Mouse (Mus musculus) limb, embryonic 13.5 days (tissue): ENCODE measurements around the gene E2f1. TPM values are rescaled to one million over a fixed set of nuclear protein-coding genes. Genes with fewer than 3 reads are reported as not detected.

ENCODE experiments used
- ATAC-seq: fragments of 200-750 bp; cut with Nextera tagmentation; 2 replicates; pipeline ENCODE4 v1.8.0; 2017; ENCODE audit warnings: low read depth, moderate number of reproducible peaks, moderate TSS enrichment; ENCODE audit not compliant: low FRiP score
- H3K27ac ChIP-seq: fragments of 300-500 bp; sonication (generic); 2 replicates; pipeline ENCODE4 v1.5.1; 2015; ENCODE audit warnings: inconsistent platforms, mild to moderate bottlenecking, moderate library complexity
- H3K27me3 ChIP-seq: fragments of 300-500 bp; sonication (generic); 2 replicates; pipeline ENCODE4 v1.6.1; 2015; ENCODE audit warnings: mild to moderate bottlenecking, inconsistent platforms
- H3K36me3 ChIP-seq: fragments of 300-500 bp; sonication (generic); 2 replicates; pipeline ENCODE4 v1.6.1; 2015; ENCODE audit warnings: inconsistent platforms, mild to moderate bottlenecking, moderate library complexity
- H3K4me1 ChIP-seq: fragments of 300-500 bp; sonication (generic); 2 replicates; pipeline ENCODE4 v1.6.1; 2015; ENCODE audit warnings: inconsistent platforms
- H3K4me2 ChIP-seq: fragments of 300-500 bp; sonication (generic); replicated peaks from 2 replicates; pipeline ENCODE4 v1.6.1; 2015; ENCODE audit warnings: inconsistent platforms, mild to moderate bottlenecking, moderate library complexity
- H3K4me3 ChIP-seq: fragments of 300-500 bp; sonication (generic); 2 replicates; pipeline ENCODE4 v1.5.1; 2015; ENCODE audit warnings: moderate library complexity, mild to moderate bottlenecking, inconsistent platforms
- H3K9ac ChIP-seq: fragments of 300-500 bp; sonication (generic); 2 replicates; pipeline ENCODE4 v1.6.1; 2015; ENCODE audit warnings: mild to moderate bottlenecking, inconsistent platforms
- H3K9me3 ChIP-seq: fragments of 300-500 bp; sonication (generic); 2 replicates; pipeline ENCODE4 v1.6.1; 2016; ENCODE audit warnings: inconsistent platforms
- WGBS: fragments of 180-500 bp; shearing (Covaris S2); methylation state at CpG from one replicate; pipeline ENCODE4 v1.1.7; 2015; 5-methylcytosine and 5-hydroxymethylcytosine counted together
- polyA plus RNA-seq: library from polyadenylated mRNA; unstranded; fragments of >200 nt; fragmentation: Nextera tagmentation; extraction: Ambion mirVana; gene quantifications from 2 replicates; pipeline ENCODE4 v1.2.1, GENCODE M21; 2015

E2f1 gene
- polyA plus RNA-seq, 1 experiment from 2014 or later, result 20.8 TPM

- Histone ChIP-seq H3K4me2 (no peak overlapping the region), H3K4me1 (peaks cover 12% of the 10 kb centered on the region), H3K36me3 (no peaks in the 10 kb centered on the region), H3K9me3 (no peaks in the 10 kb centered on the region), H3K4me3 (no peak overlapping the region), H3K27me3 (0 out of 2 replicates have a peak, but pooled peaks cover 4% of the 10 kb centered on the region), H3K27ac (no peak overlapping the region), H3K9ac (no peak overlapping the region)
- ATAC-seq, result no peak
- 82% methylated on average over 3 of the region's 3 CpGs for WGBS
Measured at GRCm38 (mm10) chr2:154601324-154601723, 31.6 kb upstream of the E2f1 start.

- Histone ChIP-seq H3K4me1 (peaks cover 12% of the 10 kb centered on the region), H3K4me3 (no peak overlapping the region), H3K36me3 (peaks cover 3% of the 10 kb centered on the region; the same call in 1 of the 2 replicates), H3K27ac (no peak overlapping the region), H3K27me3 (0 out of 2 replicates have a peak, but pooled peaks cover under 1% of the 10 kb centered on the region), H3K9ac (no peak overlapping the region), H3K4me2 (no peak overlapping the region), H3K9me3 (no peaks in the 10 kb centered on the region)
- ATAC-seq, result no peak
- 69% methylated on average over 6 of the region's 6 CpGs for WGBS
Measured at GRCm38 (mm10) chr2:154600586-154600985, 30.9 kb upstream of the E2f1 start.

GRCm38 (mm10) chr2:154597399-154597798 lies 27.7 kb upstream of the E2f1 start:
- Histone ChIP-seq H3K9me3 (no peaks in the 10 kb centered on the region), H3K27me3 (no peaks in the 10 kb centered on the region), H3K36me3 (peaks cover 28% of the 10 kb centered on the region), H3K4me3 (no peak overlapping the region), H3K4me2 (no peak overlapping the region), H3K4me1 (no peaks in the 10 kb centered on the region), H3K9ac (no peak overlapping the region), H3K27ac (no peak overlapping the region)
- WGBS, result 89% methylated on average over 3 of the region's 3 CpGs
- ATAC-seq, result no peak

GRCm38 (mm10) chr2:154595775-154596174 lies 26.1 kb upstream of the E2f1 start:
- H3K4me2 ChIP-seq, result no peak overlapping the region
- ATAC-seq, result no peak
- no peaks in the 10 kb centered on the region for H3K27me3 ChIP-seq
- no peaks in the 10 kb centered on the region for H3K9me3 ChIP-seq
- no peaks in the 10 kb centered on the region for H3K4me1 ChIP-seq
- no peak overlapping the region for H3K4me3 ChIP-seq
- WGBS, result 81% methylated on average over 5 of the region's 5 CpGs
- no peak overlapping the region for H3K9ac ChIP-seq
- H3K36me3 ChIP-seq, result peaks cover 29% of the 10 kb centered on the region
- H3K27ac ChIP-seq, result no peak overlapping the region

- no peak for ATAC-seq
- Histone ChIP-seq H3K4me1 (no peaks in the 10 kb centered on the region), H3K36me3 (peaks cover 29% of the 10 kb centered on the region), H3K9ac (no peak overlapping the region), H3K4me3 (no peak overlapping the region), H3K27me3 (no peaks in the 10 kb centered on the region), H3K27ac (no peak overlapping the region), H3K9me3 (no peaks in the 10 kb centered on the region), H3K4me2 (no peak overlapping the region)
- WGBS, result 71% methylated on average over 3 of the region's 3 CpGs
Measured at GRCm38 (mm10) chr2:154593025-154593424, 23.3 kb upstream of the E2f1 start.

- Histone ChIP-seq H3K27me3 (no peaks in the 10 kb centered on the region), H3K9ac (no peak overlapping the region), H3K27ac (no peak overlapping the region), H3K36me3 (peaks cover 43% of the 10 kb centered on the region), H3K4me1 (no peaks in the 10 kb centered on the region), H3K9me3 (no peaks in the 10 kb centered on the region), H3K4me3 (no peak overlapping the region), H3K4me2 (no peak overlapping the region)
- 80% methylated on average over 3 of the region's 3 CpGs for WGBS
- no peak; the same call in 1 of the 2 replicates for ATAC-seq
Measured at GRCm38 (mm10) chr2:154591239-154591638, 21.5 kb upstream of the E2f1 start.

GRCm38 (mm10) chr2:154589051-154589450 lies 19.4 kb upstream of the E2f1 start:
- no peak overlapping the region for H3K4me3 ChIP-seq
- no peaks in the 10 kb centered on the region for H3K9me3 ChIP-seq
- no peak overlapping the region for H3K9ac ChIP-seq
- no peaks in the 10 kb centered on the region for H3K27me3 ChIP-seq
- ATAC-seq, result no peak
- no peak overlapping the region for H3K4me2 ChIP-seq
- peaks cover 16% of the 10 kb centered on the region; the same call in 1 of the 2 replicates for H3K4me1 ChIP-seq
- WGBS, result 78% methylated on average over 4 of the region's 4 CpGs
- peaks cover 31% of the 10 kb centered on the region for H3K36me3 ChIP-seq
- no peak overlapping the region for H3K27ac ChIP-seq

GRCm38 (mm10) chr2:154586405-154586804 lies 16.7 kb upstream of the E2f1 start:
- ATAC-seq, result no peak
- no peak overlapping the region for H3K4me3 ChIP-seq
- WGBS, result 67% methylated on average over 5 of the region's 5 CpGs

GRCm38 (mm10) chr2:154584931-154585601 lies 15.4 kb upstream of the E2f1 start:
- Histone ChIP-seq H3K36me3 (peaks cover 14% of the 10 kb centered on the region), H3K27me3 (no peaks in the 10 kb centered on the region), H3K9ac (no peak overlapping the region), H3K4me3 (no peak overlapping the region), H3K9me3 (no peaks in the 10 kb centered on the region), H3K4me1 (peaks cover 16% of the 10 kb centered on the region; the same call in 1 of the 2 replicates), H3K4me2 (no peak overlapping the region), H3K27ac (no peak overlapping the region)
- ATAC-seq, result no peak
- 63% methylated on average over 17 of the region's 17 CpGs for WGBS

More at GRCm38 (mm10) chr2:154586405-154586804, 16.7 kb upstream of the E2f1 start:
- no peaks in the 10 kb centered on the region for H3K27me3 ChIP-seq
- H3K36me3 ChIP-seq, result peaks cover 14% of the 10 kb centered on the region
- no peaks in the 10 kb centered on the region for H3K9me3 ChIP-seq
- H3K27ac ChIP-seq, result no peak overlapping the region
- H3K4me1 ChIP-seq, result peaks cover 16% of the 10 kb centered on the region; the same call in 1 of the 2 replicates
- no peak overlapping the region for H3K9ac ChIP-seq
- no peak overlapping the region for H3K4me2 ChIP-seq

GRCm38 (mm10) chr2:154583906-154584872 lies 14.5 kb upstream of the E2f1 start:
- no peak overlapping the region for H3K4me3 ChIP-seq
- H3K4me2 ChIP-seq, result no peak overlapping the region
- no peak overlapping the region for H3K9ac ChIP-seq
- no peaks in the 10 kb centered on the region for H3K27me3 ChIP-seq
- no peaks in the 10 kb centered on the region for H3K9me3 ChIP-seq
- H3K4me1 ChIP-seq, result peaks cover 16% of the 10 kb centered on the region; the same call in 1 of the 2 replicates
- peaks cover 14% of the 10 kb centered on the region for H3K36me3 ChIP-seq
- no peak overlapping the region for H3K27ac ChIP-seq
- WGBS, result 60% methylated on average over 15 of the region's 15 CpGs
- peak; percentile 60 for ATAC-seq

GRCm38 (mm10) chr2:154581421-154581820 lies 11.7 kb upstream of the E2f1 start:
- H3K4me3 ChIP-seq, result no peak overlapping the region
- H3K27me3 ChIP-seq, result no peaks in the 10 kb centered on the region
- H3K9ac ChIP-seq, result no peak overlapping the region
- peaks cover 1% of the 10 kb centered on the region for H3K36me3 ChIP-seq
- WGBS, result 86% methylated on average over 1 of the region's 1 CpGs
- H3K9me3 ChIP-seq, result no peaks in the 10 kb centered on the region
- no peak overlapping the region for H3K27ac ChIP-seq
- peaks cover 22% of the 10 kb centered on the region; the same call in 1 of the 2 replicates for H3K4me1 ChIP-seq
- no peak for ATAC-seq
- H3K4me2 ChIP-seq, result no peak overlapping the region

- ATAC-seq, result no peak
- no peaks in the 10 kb centered on the region for H3K36me3 ChIP-seq
- no peak overlapping the region for H3K27ac ChIP-seq
- H3K4me2 ChIP-seq, result no peak overlapping the region
- H3K9me3 ChIP-seq, result no peaks in the 10 kb centered on the region
- peaks cover 20% of the 10 kb centered on the region; the same call in 1 of the 2 replicates for H3K4me1 ChIP-seq
- H3K4me3 ChIP-seq, result no peak overlapping the region
- 79% methylated on average over 8 of the region's 8 CpGs for WGBS
- H3K27me3 ChIP-seq, result no peaks in the 10 kb centered on the region
- no peak overlapping the region for H3K9ac ChIP-seq
Measured at GRCm38 (mm10) chr2:154580586-154580985, 10.9 kb upstream of the E2f1 start.
